Mouse (Mus musculus) right cerebral cortex, postnatal 36 days (tissue): ENCODE measurements around the gene Psmd13.

Experiments used
- DNase-seq, 2 experiments: peaks; one replicate each; pipeline ENCODE4 v3.0.0; 2022; ENCODE audit warnings: low spot score in 2 of 2, mixed read lengths in 1 of 2

Gene Psmd13

DNA sequence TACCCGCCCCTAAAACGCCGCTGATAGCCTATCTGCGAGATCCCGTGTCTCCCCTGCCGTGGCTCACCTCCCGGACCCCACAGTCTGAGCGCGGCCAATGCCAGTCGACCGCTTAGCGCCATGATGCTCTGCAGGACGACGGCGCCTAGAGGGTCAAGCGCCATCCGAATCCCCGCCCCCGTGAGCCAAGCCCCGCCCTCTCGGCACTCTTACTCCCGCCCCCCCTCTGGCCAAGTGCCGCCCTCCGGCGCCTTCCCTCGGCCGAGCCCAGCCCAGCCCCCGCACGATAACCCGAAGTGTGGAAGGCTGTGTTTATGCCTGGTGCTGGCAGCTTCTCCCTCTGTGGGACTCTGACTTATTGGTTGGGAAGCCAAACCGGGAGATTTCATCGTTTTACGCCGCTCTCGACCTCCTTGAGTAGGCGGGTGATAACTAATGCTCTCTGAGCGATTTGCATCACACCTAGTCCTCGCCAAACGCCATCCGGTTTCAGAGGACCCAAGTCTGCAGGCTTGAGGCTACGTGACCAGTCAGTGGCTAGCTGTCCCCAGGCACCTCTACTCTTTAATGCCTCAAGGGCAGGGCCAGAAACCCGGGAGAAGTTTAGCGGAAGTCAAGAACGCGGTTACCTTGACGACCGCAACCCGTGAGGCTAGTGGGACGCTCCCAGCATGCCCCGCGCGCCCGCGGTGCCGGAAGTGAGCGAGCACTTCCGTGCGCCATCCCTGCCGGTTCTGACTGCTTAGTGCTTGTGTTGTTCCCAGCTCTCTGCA is at the start of gene Psmd13, which contains the start of gene Sirt3:
Gene Psmd13, plus strand, starts transcription at position 273 of the 773 bp plus-strand sequence.
Gene Sirt3, minus strand, starts transcription at position 614 of the 773 bp plus-strand sequence.
- DNase-seq = peak; percentile 91 to 94

DNA sequence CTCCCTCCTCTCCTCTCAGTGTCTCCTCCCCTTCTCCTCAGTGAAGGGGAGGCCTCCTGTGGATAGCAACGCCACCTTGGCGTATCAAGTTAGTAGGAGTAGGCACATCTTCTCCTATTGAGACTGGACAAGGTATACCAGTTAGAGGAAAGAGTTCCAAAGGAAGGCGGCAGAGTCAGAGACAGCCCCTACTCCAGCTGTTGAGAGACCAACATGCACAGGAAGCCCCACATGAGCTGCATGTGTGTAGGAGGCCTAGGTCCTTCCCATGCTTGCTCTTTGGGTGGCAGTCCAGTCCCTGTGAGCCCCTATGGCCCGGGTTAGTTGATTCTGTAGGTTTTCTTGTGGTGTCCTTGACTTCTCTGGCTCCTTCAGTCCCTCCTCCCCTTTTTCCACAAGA is 48.4 kb upstream of the Psmd13 start:
- DNase-seq = no peak

DNA sequence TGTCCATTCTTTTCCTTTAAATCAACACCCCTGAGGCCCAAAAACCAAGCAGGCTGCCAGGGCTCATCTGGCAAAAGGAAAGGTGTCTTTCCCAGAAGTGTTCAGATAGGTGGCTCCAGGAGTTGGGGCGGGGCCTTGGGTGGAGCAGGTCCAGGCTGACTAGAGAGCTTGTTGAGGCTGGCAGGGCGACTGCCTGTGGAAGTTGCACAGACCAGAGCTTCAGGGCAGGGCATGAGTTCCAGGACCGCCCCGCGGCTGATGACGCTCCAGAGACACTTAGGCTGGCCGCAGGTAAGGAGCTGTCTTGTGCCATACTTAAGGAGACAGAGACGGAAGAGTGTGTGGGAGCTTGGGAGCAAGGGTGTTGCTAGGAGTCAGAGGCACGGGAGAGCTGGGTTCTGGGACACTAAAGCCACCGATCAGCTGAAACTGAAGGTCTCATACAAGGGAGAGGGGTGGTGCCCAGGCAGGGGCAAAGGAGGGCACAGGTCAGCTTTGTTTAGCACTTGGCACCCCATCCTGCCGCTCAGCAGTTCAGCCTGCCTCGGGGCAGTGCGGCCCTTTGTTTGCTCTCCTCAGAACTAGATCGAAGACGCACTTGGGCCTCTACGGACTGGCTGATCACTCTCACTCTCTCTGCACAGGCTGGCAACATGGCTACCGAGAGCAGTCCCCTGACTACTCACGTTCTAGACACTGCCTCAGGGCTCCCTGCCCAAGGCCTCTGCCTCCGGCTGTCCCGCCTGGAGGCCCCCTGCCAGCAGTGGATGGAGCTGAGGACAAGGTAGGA is 46.6 kb upstream of the Psmd13 start, which contains the start of gene Urah:
Gene Urah, plus strand, starts transcription at position 51 of the 790 bp plus-strand sequence.
- no peak for DNase-seq

DNA sequence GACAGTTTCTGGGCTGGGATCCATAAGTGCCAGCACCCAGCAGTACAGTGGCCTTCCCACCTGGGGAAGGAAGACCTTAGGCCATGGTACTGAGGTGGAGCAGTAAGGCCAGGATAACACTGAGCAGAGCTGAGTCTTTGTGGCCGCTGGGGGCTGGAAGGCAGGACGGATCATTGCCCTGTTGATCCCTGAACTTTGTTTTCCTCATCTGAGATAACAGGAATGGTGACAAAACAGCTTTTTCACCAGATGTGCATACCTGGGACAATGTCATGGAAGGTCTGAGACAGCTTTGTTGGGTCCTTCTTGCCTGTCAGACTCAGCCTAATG is 46.0 kb upstream of the Psmd13 start:
- DNase-seq = no peak

DNA sequence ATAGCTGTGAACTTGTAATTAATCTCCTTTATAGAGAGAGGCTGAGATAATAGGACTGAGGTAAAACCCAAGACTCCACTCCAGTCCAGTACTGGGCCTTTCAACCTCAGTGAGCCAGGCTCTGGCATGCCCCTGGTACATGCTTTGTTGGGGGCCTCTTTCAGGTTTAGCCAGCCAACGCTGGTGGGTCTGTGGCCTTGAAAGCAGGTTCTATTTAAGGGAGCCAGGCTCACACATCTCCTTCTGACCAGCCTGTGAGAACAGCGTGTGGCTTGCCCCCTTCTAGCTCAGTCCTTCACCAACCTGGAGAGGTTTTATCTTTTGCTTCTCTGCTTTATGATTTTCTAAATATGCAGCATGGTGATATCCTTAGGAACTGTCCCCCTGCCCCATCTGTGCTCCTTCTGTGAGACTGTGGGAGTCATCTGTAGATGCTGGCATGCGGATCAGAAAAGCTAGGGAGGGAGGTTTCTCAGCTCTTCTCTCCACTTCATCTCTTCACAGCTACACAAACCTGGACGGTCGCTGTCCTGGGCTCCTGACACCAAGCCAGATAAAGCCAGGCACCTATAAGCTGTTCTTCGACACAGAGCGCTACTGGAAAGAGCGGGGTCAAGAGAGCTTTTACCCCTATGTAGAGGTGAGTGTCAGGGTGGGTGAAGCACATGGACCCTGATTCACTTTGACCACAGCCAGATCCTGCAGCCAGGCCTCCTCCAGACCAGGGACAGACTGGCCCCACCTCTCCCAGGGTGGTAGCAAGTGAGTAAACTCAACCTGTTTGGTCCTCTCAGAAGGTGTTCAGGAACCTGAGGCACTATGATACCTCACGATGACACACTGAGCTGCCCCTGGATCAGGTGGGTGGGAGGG is 45.3 kb upstream of the Psmd13 start:
- DNase-seq = no peak

DNA sequence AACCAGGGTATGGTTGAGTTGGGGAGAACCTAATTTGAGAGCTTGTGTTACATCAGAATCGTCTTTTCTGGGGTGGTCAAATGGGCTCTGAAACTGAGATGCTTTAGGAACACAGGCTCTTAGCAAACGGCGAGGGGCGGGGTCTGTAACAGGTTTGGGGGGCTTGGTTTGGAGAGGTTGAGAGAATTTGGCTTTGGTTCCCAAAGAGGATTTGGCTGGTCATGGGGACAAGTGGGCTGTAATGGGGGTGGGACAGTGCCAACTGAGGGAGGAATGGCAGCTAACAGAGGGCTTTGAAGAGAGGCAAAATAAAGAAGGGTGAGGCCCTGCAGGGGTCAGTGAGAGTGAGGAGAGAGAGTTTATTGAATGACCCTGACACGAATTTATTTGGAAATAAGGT is 42.2 kb upstream of the Psmd13 start:
- DNase-seq = no peak

DNA sequence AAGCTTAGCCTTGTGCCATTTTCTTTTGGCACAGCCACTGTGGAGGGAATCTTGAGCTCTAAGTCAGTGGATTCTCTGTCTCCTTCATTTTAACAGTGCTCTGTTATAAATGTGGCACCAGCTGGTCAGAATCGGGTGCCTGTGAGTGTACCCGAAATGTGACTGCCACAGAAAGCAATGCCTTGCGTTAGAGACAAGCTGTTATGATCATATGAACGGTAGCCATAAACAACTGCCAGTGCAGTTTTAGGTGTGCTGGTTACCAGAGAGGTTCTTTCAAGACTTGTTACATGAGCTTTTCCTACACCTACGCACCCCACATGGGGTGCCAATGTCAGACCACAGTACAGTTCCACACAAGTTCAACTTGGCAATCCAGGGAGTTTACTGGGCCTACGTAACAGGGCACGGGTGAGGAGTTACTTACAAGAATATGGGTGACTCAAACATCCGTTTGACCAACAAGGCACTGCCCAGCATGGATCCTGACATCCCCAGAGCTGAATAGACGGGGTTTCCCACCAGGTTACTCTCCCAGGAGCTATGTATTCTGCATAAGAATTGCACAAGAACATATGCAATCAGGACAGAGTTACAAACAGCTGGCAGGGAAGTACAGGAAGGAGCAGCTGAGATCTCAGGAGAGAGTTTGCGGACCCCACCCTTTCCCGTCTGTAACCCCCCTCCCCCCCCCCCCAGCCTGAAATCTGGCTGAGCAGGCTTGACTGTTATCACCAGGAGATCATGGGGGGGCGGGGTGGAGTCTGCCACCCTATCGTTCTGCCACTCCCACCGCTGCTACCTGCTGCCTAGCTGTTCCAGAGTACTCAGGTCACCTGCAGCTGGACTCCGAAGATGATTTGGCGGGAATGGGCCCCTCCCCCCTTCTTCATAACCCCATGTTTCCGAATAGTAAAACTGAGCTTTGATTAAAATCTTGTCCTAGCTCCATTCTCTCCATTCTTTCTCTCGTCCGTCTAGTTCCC is 40.7 kb upstream of the Psmd13 start:
- no peak for DNase-seq

DNA sequence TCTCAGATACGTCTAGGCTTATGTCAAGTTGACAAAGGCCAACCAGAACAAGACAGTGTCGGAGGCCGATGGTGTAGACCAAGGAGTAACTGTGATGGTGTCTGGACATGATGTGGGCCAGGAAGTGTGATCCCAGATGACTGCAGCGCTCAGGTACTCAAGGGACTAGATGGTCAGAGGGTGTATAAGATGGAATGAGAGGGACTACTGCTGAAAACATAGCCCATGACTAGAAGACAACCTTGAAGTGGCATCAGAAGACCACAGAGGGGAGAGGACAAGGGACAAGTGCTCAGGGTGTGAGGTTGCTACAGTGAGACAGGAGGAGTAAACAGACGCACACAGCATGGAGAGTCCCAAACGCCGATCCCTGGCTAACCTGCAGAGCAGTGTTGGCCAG is 38.0 kb upstream of the Psmd13 start:
- DNase-seq = no peak

DNA sequence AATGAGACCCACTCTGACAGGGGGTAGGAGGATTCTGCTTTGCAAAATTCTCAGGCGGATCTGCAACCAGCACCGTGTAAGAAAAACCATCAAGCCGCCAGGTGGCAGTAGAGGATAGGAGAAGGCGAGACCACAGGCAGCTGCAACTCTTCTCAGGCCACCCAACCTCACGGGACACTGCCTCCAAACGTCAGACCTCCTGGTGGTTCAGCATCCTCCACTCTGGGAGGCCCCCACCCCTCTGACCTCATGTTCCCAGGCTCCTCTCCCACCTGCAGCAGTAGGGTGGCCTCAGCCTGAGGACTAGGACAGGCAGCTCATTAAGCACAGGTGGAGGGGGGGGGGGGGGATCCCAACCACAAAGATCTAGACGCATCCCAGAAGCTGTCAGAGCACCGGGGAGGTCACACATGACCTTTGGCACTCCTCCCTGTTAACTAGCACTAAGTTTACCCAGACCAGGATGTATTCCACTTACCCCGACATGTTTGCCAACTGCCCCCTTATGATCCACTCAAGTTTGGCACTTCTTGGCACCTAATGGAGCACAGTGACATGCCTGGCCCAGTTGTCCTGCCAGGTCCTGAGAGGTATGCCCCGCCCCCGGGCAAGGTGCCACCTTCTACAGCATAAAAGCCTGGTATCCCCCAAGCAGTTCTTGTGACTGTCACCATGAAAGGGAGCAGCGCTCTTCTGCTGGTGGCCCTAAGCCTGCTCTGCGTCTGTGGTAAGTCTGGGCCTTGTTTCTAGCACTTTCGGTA is 36.7 kb upstream of the Psmd13 start, which contains the start of gene Scgb1c1:
Gene Scgb1c1, plus strand, starts transcription at position 643 of the 761 bp plus-strand sequence.
- peak; percentile 57 to 63 for DNase-seq

DNA sequence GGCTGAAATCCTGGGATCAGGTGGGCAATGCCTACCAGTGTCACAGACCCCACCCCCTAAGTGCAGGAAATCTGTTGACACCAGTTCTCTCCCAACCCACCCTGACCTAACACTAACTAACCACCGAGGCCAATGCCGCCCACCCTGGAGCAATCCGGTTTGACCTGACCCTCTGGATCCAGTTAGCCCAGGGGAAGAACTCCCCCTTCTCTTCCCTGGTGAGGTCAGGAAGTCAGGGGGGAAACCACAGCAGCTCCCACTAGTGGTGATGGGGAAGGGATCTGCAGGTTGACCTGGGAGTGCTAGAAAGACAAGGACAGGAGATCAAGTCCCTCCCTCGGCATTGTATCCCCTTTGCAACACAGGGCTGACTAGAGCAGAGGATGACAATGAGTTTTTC is 36.1 kb upstream of the Psmd13 start:
- DNase-seq = no peak

DNA sequence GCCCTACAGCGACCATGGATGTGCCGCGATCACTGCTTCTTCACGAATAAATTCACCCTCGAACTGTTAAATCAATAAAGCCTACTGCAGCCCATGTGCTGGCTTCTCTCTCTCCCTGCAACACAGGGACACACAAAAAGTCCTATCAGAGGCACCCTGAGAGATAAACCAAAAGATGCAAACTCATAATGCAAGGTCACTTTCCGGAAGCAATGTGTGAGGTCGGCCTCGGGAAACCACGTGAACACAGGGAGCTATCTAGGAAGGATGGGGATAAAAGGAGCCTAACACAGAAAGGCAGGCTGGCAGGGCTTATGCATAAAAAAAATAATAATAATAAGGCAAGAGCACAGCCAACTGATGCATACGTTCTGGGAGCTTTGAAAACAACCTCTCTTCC is 35.1 kb upstream of the Psmd13 start:
- DNase-seq = no peak

DNA sequence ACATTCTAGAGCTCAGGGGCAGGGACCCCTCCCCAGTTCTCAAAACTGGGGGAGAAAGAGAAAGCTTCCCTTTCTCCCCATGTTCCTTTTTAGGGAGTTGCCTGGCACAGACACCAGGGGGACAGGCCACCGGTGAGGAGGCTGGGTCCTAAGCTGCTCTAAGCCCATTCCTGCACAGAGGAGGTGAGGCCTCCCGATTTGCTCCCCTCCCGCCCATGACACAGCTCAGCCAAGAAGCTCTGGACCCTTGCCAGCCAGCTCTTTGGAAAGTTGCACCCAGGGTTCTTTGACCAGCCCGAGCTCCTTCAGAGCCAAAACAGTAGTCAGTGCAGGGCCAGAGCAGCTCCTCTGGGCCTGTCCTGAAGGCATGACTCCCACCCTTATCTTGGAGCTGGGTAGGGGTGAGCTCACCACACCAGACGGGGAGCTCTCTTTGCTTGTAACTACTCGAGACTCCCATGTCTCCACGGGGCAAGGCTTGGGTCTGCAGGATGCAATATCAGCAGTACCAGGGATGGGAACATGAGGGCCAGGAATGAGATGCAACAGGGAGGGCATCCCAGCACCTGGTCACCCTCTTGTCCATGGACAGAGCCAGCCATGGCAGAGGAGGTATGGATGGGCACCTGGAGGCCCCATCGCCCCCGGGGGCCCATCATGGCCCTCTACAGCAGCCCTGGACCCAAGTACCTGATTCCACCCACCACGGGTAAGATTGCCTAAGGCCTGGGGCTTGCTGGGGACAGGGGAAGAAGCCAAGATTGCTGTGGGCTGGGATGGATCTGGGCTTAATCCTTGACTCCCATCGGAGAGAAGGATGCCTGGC is 33.8 kb upstream of the Psmd13 start, which contains the start of gene Odf3:
Gene Odf3, plus strand, starts transcription at position 51 of the 826 bp plus-strand sequence.
- no peak for DNase-seq

DNA sequence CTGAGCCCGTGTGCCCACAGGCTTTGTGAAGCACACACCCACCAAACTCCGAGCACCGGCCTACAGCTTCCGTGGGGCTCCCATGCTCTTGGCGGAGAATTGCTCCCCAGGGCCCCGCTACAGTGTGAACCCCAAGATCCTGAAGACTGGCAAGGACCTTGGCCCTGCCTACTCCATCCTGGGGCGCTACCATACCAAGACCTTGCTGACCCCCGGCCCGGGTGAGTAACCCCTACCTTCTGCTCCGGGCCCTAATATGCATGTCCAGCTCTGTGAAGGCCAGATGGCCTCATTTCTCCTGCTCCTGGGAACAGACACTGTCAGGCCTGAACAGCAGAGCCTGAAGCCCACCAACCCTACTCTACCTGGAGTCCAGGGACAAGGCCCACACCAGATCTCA is 33.2 kb upstream of the Psmd13 start:
- no peak for DNase-seq

DNA sequence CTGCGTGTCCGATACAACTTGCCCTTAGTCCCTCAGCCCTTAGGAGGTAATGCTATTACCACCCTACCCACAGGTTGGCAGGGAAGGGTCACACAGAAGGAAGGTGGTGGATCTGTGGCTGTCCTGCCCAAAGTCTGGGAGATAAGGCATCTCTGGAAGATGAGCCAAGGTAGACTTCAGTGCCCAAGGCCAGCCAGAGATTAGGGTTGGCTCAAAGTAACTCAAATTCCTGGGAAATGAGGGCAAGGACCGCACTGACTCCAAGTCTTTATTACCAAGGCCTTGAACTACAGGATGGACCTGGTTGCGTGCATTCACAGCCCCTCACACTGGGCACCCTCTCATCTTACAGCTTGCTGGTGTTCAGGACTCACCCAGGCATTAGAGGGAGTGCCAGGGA is 29.9 kb upstream of the Psmd13 start:
- DNase-seq = no peak

DNA sequence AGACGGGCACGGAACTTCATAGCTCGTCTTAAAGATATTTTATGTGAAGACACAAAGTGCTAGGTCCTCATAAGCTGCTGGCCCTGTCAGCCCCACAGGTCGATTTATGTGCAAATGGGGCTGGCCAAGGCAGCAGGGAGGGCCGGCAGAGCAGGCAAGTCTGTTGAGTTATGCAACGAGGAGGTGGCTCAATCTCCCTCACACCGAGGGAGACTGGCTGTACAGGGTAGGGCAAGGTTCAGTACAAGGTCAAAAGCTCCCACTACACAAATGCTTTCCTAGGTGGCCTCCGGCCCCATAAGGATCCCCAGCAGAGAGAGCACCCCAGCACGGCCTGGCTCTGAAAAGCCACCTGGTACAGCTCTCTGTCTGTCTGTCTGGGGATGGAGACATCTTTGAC is 28.4 kb upstream of the Psmd13 start:
- no peak for DNase-seq

DNA sequence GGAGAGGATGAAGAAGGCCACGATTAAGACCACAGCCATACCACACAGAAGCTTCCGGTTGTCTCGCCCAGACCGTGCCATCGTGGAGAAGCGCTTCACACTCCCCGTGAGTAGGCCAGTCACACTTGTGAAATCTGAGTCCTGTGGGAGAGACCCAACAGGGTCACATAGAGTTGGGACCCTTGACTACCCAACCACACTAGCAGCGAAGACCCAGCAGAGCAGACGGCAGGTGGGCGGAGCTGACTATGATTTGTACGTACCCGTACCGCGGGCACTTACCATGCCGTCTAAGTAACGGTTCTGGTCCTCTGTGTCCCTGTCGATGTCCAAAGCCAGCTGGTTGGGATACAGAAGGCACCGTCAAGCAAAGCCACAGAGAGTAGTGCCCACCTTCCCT is 27.3 kb upstream of the Psmd13 start:
- DNase-seq = no peak

DNA sequence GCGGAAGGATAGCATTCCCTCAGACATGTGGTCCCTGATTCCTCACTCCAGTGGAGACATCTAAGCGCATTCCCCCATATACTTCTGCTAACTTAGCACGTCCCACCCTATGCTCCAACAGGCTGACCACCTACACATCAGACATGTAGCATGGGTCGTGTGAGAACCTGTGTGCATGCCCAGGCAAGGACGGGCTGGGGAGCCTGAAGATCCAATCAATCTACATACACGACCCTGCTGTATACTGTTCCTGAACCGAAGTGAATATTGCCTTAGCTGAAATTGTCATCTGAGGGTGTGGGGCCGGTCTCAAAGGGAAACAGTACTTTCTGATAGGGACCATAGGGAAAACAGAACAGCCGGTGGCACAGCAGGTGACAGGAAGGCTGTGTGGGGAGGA is 26.6 kb upstream of the Psmd13 start:
- DNase-seq = no peak

DNA sequence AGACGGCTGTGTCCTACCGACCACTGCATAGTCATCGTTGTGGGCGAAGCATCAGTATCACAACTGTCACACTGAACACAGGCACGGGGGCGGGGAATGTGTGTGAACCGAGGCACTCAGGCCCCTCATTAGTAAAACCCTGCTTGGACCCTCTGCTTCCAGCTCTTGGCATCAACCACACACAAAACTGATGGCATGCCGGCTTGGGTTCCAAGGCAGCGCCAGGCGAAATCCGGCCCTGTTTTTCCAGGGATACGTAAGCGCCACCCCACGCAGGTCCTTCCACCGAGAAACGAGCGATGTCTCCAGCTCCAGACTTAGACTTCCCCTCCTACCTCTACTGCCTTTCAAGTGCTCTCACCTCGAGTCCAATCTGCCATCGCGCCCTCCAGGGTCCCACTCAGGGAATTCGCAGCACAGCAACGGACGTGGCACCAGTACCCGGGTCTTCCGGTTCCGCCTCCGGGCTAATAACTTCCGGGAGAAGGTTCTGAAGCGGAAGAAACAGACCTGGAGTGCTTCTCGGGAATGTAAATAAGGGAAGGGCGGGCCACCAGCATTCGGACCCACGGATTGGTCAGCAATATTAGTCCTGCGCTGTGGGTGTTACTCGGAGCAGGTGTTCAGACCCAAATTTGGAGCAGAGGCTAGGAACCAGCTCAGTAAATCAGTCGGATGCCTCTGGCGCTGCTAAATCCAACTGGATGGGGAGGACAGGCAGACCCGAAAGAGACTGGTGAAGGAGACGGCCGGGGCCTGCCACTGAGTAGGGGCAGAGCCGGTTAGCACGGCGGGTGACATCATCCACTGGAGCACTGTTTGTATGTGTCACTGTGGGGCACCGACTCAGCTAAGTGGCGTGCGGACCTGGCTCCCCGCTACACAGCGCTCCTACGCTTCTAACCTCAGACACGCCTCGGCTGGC is 25.6 kb upstream of the Psmd13 start, which contains the start of gene Gm45785:
Gene Gm45785, minus strand, starts transcription at position 472 of the 925 bp plus-strand sequence.
- DNase-seq = peak; percentile 78 to 90
